Mouse (Mus musculus): ENCODE results near the gene Klri1. TPM values are rescaled to one million over a fixed set of nuclear protein-coding genes. Genes with fewer than 3 reads are reported as not detected.
"Not testable (repeated sequence)": the region's sequence is repeated elsewhere in the genome, so short reads cannot be mapped to it uniquely, and the experiment has no call there.

Klri1 gene
- total and polyA plus RNA-seq, 2 experiments from 2014 or later = 0.35 TPM; not detected in 1

- Histone ChIP-seq H3K4me1 (ENCODE audit: insufficient read depth, low read length) (no peaks in the 10 kb centered on the region), H3K27me3 (ENCODE audit: insufficient read depth, low read length) (no peaks in the 10 kb centered on the region), H3K27ac (no peak overlapping the region), H3K4me2 (ENCODE audit: low read depth, low read length) (no peak overlapping the region), H3K9me3 (ENCODE audit: low read length) (no peaks in the 10 kb centered on the region), H3K9ac (replicated peaks; ENCODE audit: low read length) (no peak overlapping the region), H3K36me3 (ENCODE audit: insufficient read depth, low read length) (no peaks in the 10 kb centered on the region), H3K4me3 (ENCODE audit: low read length) (no peak overlapping the region)
- no peak for TF ChIP-seq CTCF (IDR thresholded peaks at IDR 0.05; ENCODE audit: low read depth)
- 78% methylated on average over 1 of the region's 1 CpGs for WGBS
- ATAC-seq = no peak
- DNase-seq (ENCODE audit: low spot score) = no peak
These were observed 4.5 kb upstream of the Klri1 start for GRCm38 (mm10) chr6:129721390-129721789.

GRCm38 (mm10) chr6:129720487-129720886 is 3.6 kb upstream of the Klri1 start:
- Histone ChIP-seq H3K27ac (no peak overlapping the region), H3K36me3 (ENCODE audit: insufficient read depth, low read length) (no peaks in the 10 kb centered on the region), H3K4me3 (ENCODE audit: low read length) (no peak overlapping the region), H3K9ac (replicated peaks; ENCODE audit: low read length) (no peak overlapping the region), H3K9me3 (ENCODE audit: low read length) (no peaks in the 10 kb centered on the region), H3K4me2 (ENCODE audit: low read depth, low read length) (no peak overlapping the region), H3K27me3 (ENCODE audit: insufficient read depth, low read length) (no peaks in the 10 kb centered on the region), H3K4me1 (ENCODE audit: insufficient read depth, low read length) (no peaks in the 10 kb centered on the region)
- TF ChIP-seq CTCF (IDR thresholded peaks at IDR 0.05; ENCODE audit: low read depth) = no peak
- DNase-seq (ENCODE audit: low spot score) (no peak), ATAC-seq (no peak)
- 7% methylated on average over 3 of the region's 3 CpGs for whole genome bisulfite sequencing

GRCm38 (mm10) chr6:129713566-129713965 is 3.4 kb downstream of the Klri1 start:
- DNase-seq (ENCODE audit: low spot score) (no peak), ATAC-seq (no peak)
- H3K27me3 ChIP-seq (ENCODE audit: insufficient read depth, low read length) = no peaks in the 10 kb centered on the region
- H3K27ac ChIP-seq = no peak overlapping the region
- H3K9me3 ChIP-seq (ENCODE audit: low read length) = no peaks in the 10 kb centered on the region
- no peaks in the 10 kb centered on the region for H3K4me1 ChIP-seq (ENCODE audit: insufficient read depth, low read length)
- H3K36me3 ChIP-seq (ENCODE audit: insufficient read depth, low read length) = no peaks in the 10 kb centered on the region
- TF ChIP-seq CTCF (IDR thresholded peaks at IDR 0.05; ENCODE audit: low read depth) = no peak
- H3K4me2 ChIP-seq (ENCODE audit: low read depth, low read length) = no peak overlapping the region
- 40% methylated on average over 1 of the region's 1 CpGs for WGBS
- no peak overlapping the region for H3K4me3 ChIP-seq (ENCODE audit: low read length)
- no peak overlapping the region for H3K9ac ChIP-seq (replicated peaks; ENCODE audit: low read length)

- not testable (repeated sequence) for H3K4me1 ChIP-seq (ENCODE audit: insufficient read depth, low read length); H3K9me3 ChIP-seq (ENCODE audit: low read length); H3K36me3 ChIP-seq (ENCODE audit: insufficient read depth, low read length); ATAC-seq; H3K4me2 ChIP-seq (ENCODE audit: low read depth, low read length); H3K4me3 ChIP-seq (ENCODE audit: low read length); DNase-seq (ENCODE audit: low spot score); H3K27me3 ChIP-seq (ENCODE audit: insufficient read depth, low read length); H3K9ac ChIP-seq (replicated peaks; ENCODE audit: low read length); H3K27ac ChIP-seq
- WGBS = 83% methylated on average over 10 of the region's 10 CpGs
These were observed 25.5 kb downstream of the Klri1 start for GRCm38 (mm10) chr6:129691436-129691835.

GRCm38 (mm10) chr6:129680379-129680778 is 36.6 kb downstream of the Klri1 start:
- Histone ChIP-seq H3K27me3 (ENCODE audit: insufficient read depth, low read length) (no peaks in the 10 kb centered on the region), H3K4me3 (ENCODE audit: low read length) (no peak overlapping the region), H3K9me3 (ENCODE audit: low read length) (no peaks in the 10 kb centered on the region), H3K36me3 (ENCODE audit: insufficient read depth, low read length) (no peaks in the 10 kb centered on the region), H3K9ac (replicated peaks; ENCODE audit: low read length) (no peak overlapping the region), H3K27ac (no peak overlapping the region), H3K4me1 (ENCODE audit: insufficient read depth, low read length) (no peaks in the 10 kb centered on the region), H3K4me2 (ENCODE audit: low read depth, low read length) (no peak overlapping the region)
- no peak for ATAC-seq
- 69% methylated on average over 1 of the region's 1 CpGs for WGBS
- peak; percentile 2 for DNase-seq (ENCODE audit: low spot score)
- TF ChIP-seq CTCF (IDR thresholded peaks at IDR 0.05; ENCODE audit: low read depth) = no peak

GRCm38 (mm10) chr6:129678873-129679272 is 38.1 kb downstream of the Klri1 start, which contains the start of gene Klrc1:
Gene Klrc1, minus strand, starts transcription at chr6:129678973.
- Histone ChIP-seq H3K4me3 (ENCODE audit: low read length) (no peak within 1 kb of the TSS), H3K9me3 (ENCODE audit: low read length) (no peaks in the 10 kb centered on the region), H3K4me1 (ENCODE audit: insufficient read depth, low read length) (no peaks in the 10 kb centered on the region), H3K27me3 (ENCODE audit: insufficient read depth, low read length) (no peaks in the 10 kb centered on the region), H3K4me2 (ENCODE audit: low read depth, low read length) (no peak within 1 kb of the TSS), H3K27ac (no peak within 1 kb of the TSS), H3K36me3 (ENCODE audit: insufficient read depth, low read length) (no peaks in the 10 kb centered on the region), H3K9ac (replicated peaks; ENCODE audit: low read length) (no peak within 1 kb of the TSS)
- ATAC-seq (no peak), DNase-seq (ENCODE audit: low spot score) (no peak)
- TF ChIP-seq CTCF (IDR thresholded peaks at IDR 0.05; ENCODE audit: low read depth) = no peak
- WGBS = 82% methylated on average over 3 of the region's 3 CpGs

GRCm38 (mm10) chr6:129661301-129661700 is 55.6 kb downstream of the Klri1 start:
- not testable (repeated sequence) for H3K4me1 ChIP-seq (ENCODE audit: insufficient read depth, low read length); H3K4me2 ChIP-seq (ENCODE audit: low read depth, low read length); H3K27ac ChIP-seq; H3K9me3 ChIP-seq (ENCODE audit: low read length); H3K36me3 ChIP-seq (ENCODE audit: insufficient read depth, low read length); DNase-seq (ENCODE audit: low spot score); H3K9ac ChIP-seq (replicated peaks; ENCODE audit: low read length); ATAC-seq; H3K4me3 ChIP-seq (ENCODE audit: low read length); H3K27me3 ChIP-seq (ENCODE audit: insufficient read depth, low read length)
- no CpG with 5 or more reads among the region's 3 CpGs for WGBS

- H3K27me3 ChIP-seq (ENCODE audit: insufficient read depth, low read length); ATAC-seq; H3K4me1 ChIP-seq (ENCODE audit: insufficient read depth, low read length); H3K36me3 ChIP-seq (ENCODE audit: insufficient read depth, low read length); H3K4me2 ChIP-seq (ENCODE audit: low read depth, low read length); H3K27ac ChIP-seq; H3K9ac ChIP-seq (replicated peaks; ENCODE audit: low read length); DNase-seq (ENCODE audit: low spot score); H3K4me3 ChIP-seq (ENCODE audit: low read length); H3K9me3 ChIP-seq (ENCODE audit: low read length): not testable (repeated sequence)
- 75% methylated on average over 4 of the region's 4 CpGs for WGBS
These were observed 56.3 kb downstream of the Klri1 start, which contains the start of gene Klrc2 for GRCm38 (mm10) chr6:129660589-129660988. Gene Klrc2, minus strand, starts transcription at chr6:129660689.

Small RNAs within 50 kb of the gene (microRNA-seq; reads per million reads assigned to microRNA genes)
- 0 reads per million in 2 experiments for gene Mir680-1

Other genes with a start within 250 kb of the Klri1 start
- not detected in 2 replicates for gene Olr1, start 210.0 kb downstream of the Klri1 start, total RNA-seq (2014; rRNA removed)
- 0.09 TPM in 1 of 2 replicates, not detected in the other for gene Olr1, start 210.0 kb downstream of the Klri1 start, polyA plus RNA-seq (2015; fragmentation: Nextera tagmentation; extraction: Ambion mirVana)
- 0.05 TPM in 1 of 2 replicates, not detected in the other for gene Tmem52b, start 204.6 kb downstream of the Klri1 start, total RNA-seq (2014; rRNA removed)
- not detected in 2 replicates for gene Tmem52b, start 204.6 kb downstream of the Klri1 start, polyA plus RNA-seq (2015; fragmentation: Nextera tagmentation; extraction: Ambion mirVana)
- 272 and 286 TPM in 2 replicates for gene Gabarapl1, start 184.0 kb downstream of the Klri1 start, total RNA-seq (2014; rRNA removed)
- gene Gabarapl1, start 184.0 kb downstream of the Klri1 start, polyA plus RNA-seq (2015; fragmentation: Nextera tagmentation; extraction: Ambion mirVana) = 272 and 274 TPM in 2 replicates
- gene Klre1, start 139.2 kb downstream of the Klri1 start, total RNA-seq (2014; rRNA removed) = not detected in 2 replicates
- 0.21 TPM in 1 of 2 replicates, not detected in the other for gene Klre1, start 139.2 kb downstream of the Klri1 start, polyA plus RNA-seq (2015; fragmentation: Nextera tagmentation; extraction: Ambion mirVana)
- gene Klrd1, start 125.3 kb downstream of the Klri1 start, total RNA-seq (2014; rRNA removed) = not detected in 2 replicates
- gene Klrd1, start 125.3 kb downstream of the Klri1 start, polyA plus RNA-seq (2015; fragmentation: Nextera tagmentation; extraction: Ambion mirVana) = not detected in 2 replicates
- gene Klrk1, start 93.3 kb downstream of the Klri1 start, total RNA-seq (2014; rRNA removed) = not detected in 2 replicates
- gene Klrk1, start 93.3 kb downstream of the Klri1 start, polyA plus RNA-seq (2015; fragmentation: Nextera tagmentation; extraction: Ambion mirVana) = 0.05 and 0.13 TPM in 2 replicates
- gene Klrc3, start 73.8 kb downstream of the Klri1 start, total RNA-seq (2014; rRNA removed) = not detected in 2 replicates
- gene Klrc3, start 73.8 kb downstream of the Klri1 start, polyA plus RNA-seq (2015; fragmentation: Nextera tagmentation; extraction: Ambion mirVana) = not detected in 2 replicates
- gene Klrc2, start 56.4 kb downstream of the Klri1 start, total RNA-seq (2014; rRNA removed) = not detected in 2 replicates
- not detected in 2 replicates for gene Klrc2, start 56.4 kb downstream of the Klri1 start, polyA plus RNA-seq (2015; fragmentation: Nextera tagmentation; extraction: Ambion mirVana)
- gene Klrc1, start 38.2 kb downstream of the Klri1 start, total RNA-seq (2014; rRNA removed) = not detected in 2 replicates
- not detected in 2 replicates for gene Klrc1, start 38.2 kb downstream of the Klri1 start, polyA plus RNA-seq (2015; fragmentation: Nextera tagmentation; extraction: Ambion mirVana)
- gene Klri2, start 23.4 kb upstream of the Klri1 start, total RNA-seq (2014; rRNA removed) = not detected in 2 replicates
- not detected in 2 replicates for gene Klri2, start 23.4 kb upstream of the Klri1 start, polyA plus RNA-seq (2015; fragmentation: Nextera tagmentation; extraction: Ambion mirVana)
- not detected in 2 replicates for gene Gm156, start 67.1 kb upstream of the Klri1 start, total RNA-seq (2014; rRNA removed)
- gene Gm156, start 67.1 kb upstream of the Klri1 start, polyA plus RNA-seq (2015; fragmentation: Nextera tagmentation; extraction: Ambion mirVana) = not detected in 2 replicates
- not detected in 2 replicates for gene Gm17631, start 145.5 kb upstream of the Klri1 start, total RNA-seq (2014; rRNA removed)
- not detected in 2 replicates for gene Gm17631, start 145.5 kb upstream of the Klri1 start, polyA plus RNA-seq (2015; fragmentation: Nextera tagmentation; extraction: Ambion mirVana)
- gene Klra17, start 159.5 kb upstream of the Klri1 start, total RNA-seq (2014; rRNA removed) = not detected in 2 replicates
- gene Klra17, start 159.5 kb upstream of the Klri1 start, polyA plus RNA-seq (2015; fragmentation: Nextera tagmentation; extraction: Ambion mirVana) = not detected in 2 replicates
- not detected in 2 replicates for gene Klra5, start 200.5 kb upstream of the Klri1 start, total RNA-seq (2014; rRNA removed)
- gene Klra5, start 200.5 kb upstream of the Klri1 start, polyA plus RNA-seq (2015; fragmentation: Nextera tagmentation; extraction: Ambion mirVana) = not detected in 2 replicates